Mouse (Mus musculus) liver, embryonic 16.5 days (tissue): ENCODE results near the gene Capns1. TPM values are rescaled to one million over a fixed set of nuclear protein-coding genes. Genes with fewer than 3 reads are reported as not detected.

ENCODE experiments used
- ATAC-seq: fragments of 200-750 bp; cut with Nextera tagmentation; 2 replicates; pipeline ENCODE4 v1.8.0; 2017; ENCODE audit warnings: low read depth, mild to moderate bottlenecking, moderate number of reproducible peaks, moderate library complexity
- H3K27ac ChIP-seq: fragments of 300-500 bp; sonication (generic); 2 replicates; pipeline ENCODE4 v1.5.1; 2014; ENCODE audit warnings: mild to moderate bottlenecking, low read length
- H3K27me3 ChIP-seq: fragments of 300-500 bp; sonication (generic); 2 replicates; pipeline ENCODE4 v1.6.1; 2014; ENCODE audit warnings: low read depth, low read length, mixed read lengths; ENCODE audit not compliant: control insufficient read depth, insufficient read depth
- H3K36me3 ChIP-seq: fragments of 300-500 bp; sonication (generic); 2 replicates; pipeline ENCODE4 v1.6.1; 2014; ENCODE audit warnings: mild to moderate bottlenecking; ENCODE audit not compliant: control insufficient read depth, insufficient read depth
- H3K4me1 ChIP-seq: fragments of 300-500 bp; sonication (generic); 2 replicates; pipeline ENCODE4 v1.6.1; 2014; ENCODE audit warnings: low read depth, low read length, mixed read lengths; ENCODE audit not compliant: control insufficient read depth
- H3K4me2 ChIP-seq: fragments of 300-500 bp; sonication (generic); 2 replicates; pipeline ENCODE4 v1.6.1; 2014; ENCODE audit warnings: low read depth, low read length, mixed read lengths
- H3K4me3 ChIP-seq: fragments of 300-500 bp; sonication (generic); 2 replicates; pipeline ENCODE4 v1.5.1; 2014; ENCODE audit warnings: low read depth, mild to moderate bottlenecking, low read length
- H3K9ac ChIP-seq: fragments of 300-500 bp; sonication (generic); 2 replicates; pipeline ENCODE4 v1.6.1; 2014; ENCODE audit warnings: low read depth, low read length
- H3K9me3 ChIP-seq: fragments of 300-500 bp; sonication (generic); replicated peaks from 2 replicates; pipeline ENCODE4 v1.6.1; 2016; ENCODE audit warnings: low read length; ENCODE audit not compliant: control insufficient read depth
- whole genome bisulfite sequencing: fragments of 180-500 bp; shearing (Covaris S2); extraction: QIAGEN DNeasy Blood & Tissue Kit; methylation state at CpG from one replicate; pipeline ENCODE4 v1.1.7; 2014; ENCODE audit not compliant: insufficient replicate concordance; 5-methylcytosine and 5-hydroxymethylcytosine counted together
- polyA plus RNA-seq: library from polyadenylated mRNA; unstranded; fragments of >200 nt; fragmentation: Nextera tagmentation; extraction: Ambion mirVana; gene quantifications from 2 replicates; pipeline ENCODE4 v1.2.1, GENCODE M21; 2015

Capns1 gene
- polyA plus RNA-seq, 1 experiment from 2014 or later = 30.7 TPM

- 17% methylated on average over 11 of the region's 11 CpGs for WGBS
- peak overlapping the region; percentile 88 for H3K4me3 ChIP-seq
- no peak for ATAC-seq
- H3K36me3 ChIP-seq = peaks cover 7% of the 10 kb centered on the region; the same call in 1 of the 2 replicates
- peaks cover 14% of the 10 kb centered on the region for H3K4me1 ChIP-seq
- H3K9me3 ChIP-seq = no peaks in the 10 kb centered on the region
- peak overlapping the region; percentile 89 for H3K4me2 ChIP-seq
- H3K27me3 ChIP-seq = no peaks in the 10 kb centered on the region
- peak overlapping the region; percentile 91 for H3K9ac ChIP-seq
- H3K27ac ChIP-seq = peak overlapping the region; percentile 88
These were observed 28.2 kb downstream of the Capns1 start for GRCm38 (mm10) chr7:30170283-30170951.

- Histone ChIP-seq H3K9ac (peak within 1 kb of the TSS; percentile 91), H3K27ac (peak within 1 kb of the TSS; percentile 88), H3K36me3 (peaks cover 10% of the 10 kb centered on the region), H3K9me3 (no peaks in the 10 kb centered on the region), H3K4me1 (peaks cover 14% of the 10 kb centered on the region), H3K4me2 (peak within 1 kb of the TSS; percentile 89), H3K27me3 (no peaks in the 10 kb centered on the region), H3K4me3 (peak within 1 kb of the TSS; percentile 88)
- under 1% methylated on average over 36 of the region's 36 CpGs for WGBS
- ATAC-seq = peak; percentile 98
These were observed 28.9 kb downstream of the Capns1 start, which contains the start of gene Zfp146 for GRCm38 (mm10) chr7:30169583-30170282. TSS of gene Zfp146 (minus strand) at chr7:30169750.

GRCm38 (mm10) chr7:30168914-30169582, 29.6 kb downstream of the Capns1 start:
- 2% methylated on average over 21 of the region's 21 CpGs for WGBS
- Histone ChIP-seq H3K9me3 (no peaks in the 10 kb centered on the region), H3K36me3 (peaks cover 13% of the 10 kb centered on the region), H3K4me2 (peak overlapping the region; percentile 68), H3K9ac (peak overlapping the region; percentile 91), H3K4me1 (peaks cover 14% of the 10 kb centered on the region), H3K27ac (peak overlapping the region; percentile 88), H3K4me3 (peak overlapping the region; percentile 88), H3K27me3 (no peaks in the 10 kb centered on the region)
- peak; percentile 5; the same call in 1 of the 2 replicates for ATAC-seq

GRCm38 (mm10) chr7:30164745-30165144, 33.9 kb downstream of the Capns1 start:
- Histone ChIP-seq H3K4me1 (peaks cover 8% of the 10 kb centered on the region), H3K27me3 (no peaks in the 10 kb centered on the region), H3K36me3 (peaks cover 52% of the 10 kb centered on the region), H3K9ac (no peak overlapping the region), H3K4me2 (no peak overlapping the region), H3K4me3 (no peak overlapping the region), H3K27ac (no peak overlapping the region), H3K9me3 (peaks cover 13% of the 10 kb centered on the region)
- WGBS = 90% methylated on average over 2 of the region's 2 CpGs
- ATAC-seq = no peak

DNA sequence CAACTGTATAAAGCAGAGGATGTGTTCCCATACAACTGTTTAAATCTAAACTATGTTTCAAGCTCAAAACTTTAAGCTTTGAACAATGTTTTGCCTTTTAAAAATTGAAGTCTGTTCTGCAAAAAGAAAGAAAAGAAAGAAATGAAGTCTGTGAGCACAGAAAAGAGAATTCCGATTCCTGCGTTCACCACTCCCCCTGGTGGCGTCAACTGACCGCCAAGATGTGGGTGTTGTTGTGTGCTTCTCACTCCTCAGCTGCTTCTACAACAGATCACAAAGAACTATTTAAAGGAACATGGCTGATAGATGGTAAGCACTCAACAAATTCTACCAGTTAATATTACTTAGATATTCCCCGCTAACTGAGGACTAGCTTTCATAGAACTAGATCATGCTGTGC, 35.5 kb downstream of the Capns1 start:
- Histone ChIP-seq H3K4me2 (no peak overlapping the region), H3K4me3 (no peak overlapping the region), H3K27me3 (no peaks in the 10 kb centered on the region), H3K27ac (no peak overlapping the region), H3K9ac (no peak overlapping the region), H3K4me1 (peaks cover 6% of the 10 kb centered on the region), H3K9me3 (peaks cover 13% of the 10 kb centered on the region), H3K36me3 (peaks cover 68% of the 10 kb centered on the region)
- no peak for ATAC-seq
- 89% methylated on average over 5 of the region's 5 CpGs for WGBS

DNA sequence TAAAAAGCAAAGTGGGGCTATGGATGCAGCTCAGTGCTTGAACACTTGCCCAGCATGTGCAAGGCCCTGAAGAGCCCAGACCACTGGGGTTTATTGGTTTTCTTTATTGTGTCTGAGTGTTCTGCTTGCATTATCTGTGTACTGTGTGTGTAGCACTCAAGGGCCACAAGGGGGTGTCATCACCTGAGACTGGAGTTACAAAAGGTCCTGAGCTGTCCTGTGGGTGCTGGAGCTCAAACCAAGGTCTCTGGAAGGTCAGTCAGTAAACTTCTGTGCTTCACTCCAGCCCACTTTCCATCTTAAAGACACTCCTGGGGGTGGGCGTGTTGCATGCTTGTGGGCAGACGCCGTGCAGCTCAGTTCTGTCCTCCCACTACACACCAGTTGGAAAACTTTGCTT, 43.1 kb downstream of the Capns1 start:
- no peak overlapping the region for H3K27ac ChIP-seq
- no peak overlapping the region for H3K4me3 ChIP-seq
- 86% methylated on average over 3 of the region's 3 CpGs for WGBS
- H3K27me3 ChIP-seq = no peaks in the 10 kb centered on the region
- H3K36me3 ChIP-seq = peaks cover 44% of the 10 kb centered on the region
- no peak overlapping the region for H3K4me2 ChIP-seq
- no peaks in the 10 kb centered on the region for H3K4me1 ChIP-seq
- peaks cover 26% of the 10 kb centered on the region for H3K9me3 ChIP-seq
- no peak for ATAC-seq
- H3K9ac ChIP-seq = no peak overlapping the region

- no peak for ATAC-seq
- Histone ChIP-seq H3K27me3 (no peaks in the 10 kb centered on the region), H3K4me2 (no peak overlapping the region), H3K4me3 (no peak overlapping the region), H3K36me3 (peaks cover 41% of the 10 kb centered on the region), H3K27ac (no peak overlapping the region), H3K9ac (no peak overlapping the region), H3K4me1 (no peaks in the 10 kb centered on the region), H3K9me3 (peaks cover 33% of the 10 kb centered on the region)
- 74% methylated on average over 1 of the region's 1 CpGs for WGBS
These were observed 44.6 kb downstream of the Capns1 start for GRCm38 (mm10) chr7:30154040-30154439.

DNA sequence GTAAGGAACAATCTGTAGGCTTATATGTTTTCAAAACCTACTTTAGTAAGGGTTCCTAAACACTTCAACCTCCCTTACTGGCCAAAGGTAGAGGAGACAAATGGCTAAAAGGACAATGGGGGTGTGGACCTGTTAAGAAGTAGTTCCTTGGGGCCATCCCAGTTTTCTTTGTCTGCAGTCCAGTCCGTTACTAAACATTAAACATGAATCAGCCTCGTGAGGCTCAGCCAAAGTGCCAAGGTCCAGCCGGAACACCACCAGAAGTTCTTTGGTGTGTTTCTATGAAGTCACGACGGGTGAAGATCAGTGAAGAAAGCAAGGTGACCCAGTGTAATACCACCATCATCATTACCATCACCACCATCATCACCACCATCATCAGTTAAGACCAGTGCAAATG, 51.6 kb downstream of the Capns1 start:
- H3K36me3 ChIP-seq = peaks cover 23% of the 10 kb centered on the region
- ATAC-seq = no peak

More for the DNA sequence above, 51.6 kb downstream of the Capns1 start:
- peaks cover 18% of the 10 kb centered on the region for H3K9me3 ChIP-seq
- H3K4me2 ChIP-seq = no peak overlapping the region
- 79% methylated on average over 5 of the region's 5 CpGs for WGBS
- H3K27ac ChIP-seq = no peak overlapping the region
- H3K4me3 ChIP-seq = no peak overlapping the region
- H3K27me3 ChIP-seq = no peaks in the 10 kb centered on the region; the same call in 1 of the 2 replicates
- no peak overlapping the region for H3K9ac ChIP-seq
- no peaks in the 10 kb centered on the region for H3K4me1 ChIP-seq
